Mouse (Mus musculus) myocyte (in vitro differentiated cells): ENCODE results near the gene Gtf2h1. TPM values are rescaled to one million over a fixed set of nuclear protein-coding genes. Genes with fewer than 3 reads are reported as not detected.

Experiments used
- H3K27me3 ChIP-seq: one replicate; pipeline ENCODE4 v1.6.1; 2011; ENCODE audit not compliant: control insufficient read depth, insufficient read depth, insufficient read length
- H3K36me3 ChIP-seq: one replicate; pipeline ENCODE4 v1.6.1; 2011; ENCODE audit not compliant: control insufficient read depth, insufficient read depth
- H3K4me2 ChIP-seq: one replicate; pipeline ENCODE4 v1.6.1; 2011; ENCODE audit warnings: low read depth, control low read depth
- H3K4me3 ChIP-seq: one replicate; pipeline ENCODE4 v1.5.1; 2011; ENCODE audit warnings: mild to moderate bottlenecking, control low read depth, moderate library complexity
- H3K79me2 ChIP-seq: one replicate; pipeline ENCODE4 v1.6.1; 2011; ENCODE audit not compliant: control insufficient read depth, insufficient read depth
- H3ac ChIP-seq: one replicate; pipeline ENCODE4 v1.6.1; 2011; ENCODE audit not compliant: control insufficient read depth, insufficient read length
- SRF ChIP-seq: IDR thresholded peaks from one replicate; pipeline ENCODE4 v1.6.1; 2011; ENCODE audit warnings: low read depth; ENCODE audit not compliant: control insufficient read depth, insufficient read length
- polyA plus RNA-seq: library from polyadenylated mRNA; unstranded; fragments of >200 nt; fragmentation: generic; extraction: Trizol; gene quantifications from one replicate; pipeline ENCODE4 v1.2.1, GENCODE M21; 2012; ENCODE audit warnings: missing spikeins

Gene Gtf2h1
- polyA plus RNA-seq, 1 experiment: 18.0 TPM

GRCm38 (mm10) chr7:46871988-46872387, 76.1 kb downstream of the Gtf2h1 start:
- Histone ChIP-seq H3K36me3 (no peaks in the 10 kb centered on the region), H3K79me2 (no peaks in the 10 kb centered on the region), H3K4me2 (no peak overlapping the region), H3K4me3 (no peak overlapping the region), H3K27me3 (no peaks in the 10 kb centered on the region), H3ac (no peak overlapping the region)
- TF ChIP-seq SRF: no peak

Other genes with a start within 250 kb of the Gtf2h1 start
- 13.9 TPM for gene Sergef, start 156.3 kb upstream of the Gtf2h1 start, polyA plus RNA-seq
- 0.17 TPM for gene Tph1, start 123.6 kb upstream of the Gtf2h1 start, polyA plus RNA-seq
- 11.2 TPM for gene Saal1, start 85.4 kb upstream of the Gtf2h1 start, polyA plus RNA-seq
- gene Saa3, start 80.4 kb upstream of the Gtf2h1 start, polyA plus RNA-seq: 4.3 TPM
- not detected for gene Saa4, start 63.5 kb upstream of the Gtf2h1 start, polyA plus RNA-seq
- gene Saa1, start 53.1 kb upstream of the Gtf2h1 start, polyA plus RNA-seq: not detected
- gene Saa2, start 44.3 kb upstream of the Gtf2h1 start, polyA plus RNA-seq: not detected
- gene Hps5, start within 50 bp of the Gtf2h1 start, polyA plus RNA-seq: 7.9 TPM
- gene Ldha, start 45.4 kb downstream of the Gtf2h1 start, polyA plus RNA-seq: 1,758 TPM
- gene Ldhc, start 65.1 kb downstream of the Gtf2h1 start, polyA plus RNA-seq: 0.08 TPM
- 68.5 TPM for gene Tsg101, start 123.9 kb downstream of the Gtf2h1 start, polyA plus RNA-seq
- gene Uevld, start 162.4 kb downstream of the Gtf2h1 start, polyA plus RNA-seq: 3.6 TPM
- gene Gm9999, start 187.5 kb downstream of the Gtf2h1 start, polyA plus RNA-seq: not detected
- 12.0 TPM for gene Spty2d1, start 212.3 kb downstream of the Gtf2h1 start, polyA plus RNA-seq